In the genomic region with DNA sequence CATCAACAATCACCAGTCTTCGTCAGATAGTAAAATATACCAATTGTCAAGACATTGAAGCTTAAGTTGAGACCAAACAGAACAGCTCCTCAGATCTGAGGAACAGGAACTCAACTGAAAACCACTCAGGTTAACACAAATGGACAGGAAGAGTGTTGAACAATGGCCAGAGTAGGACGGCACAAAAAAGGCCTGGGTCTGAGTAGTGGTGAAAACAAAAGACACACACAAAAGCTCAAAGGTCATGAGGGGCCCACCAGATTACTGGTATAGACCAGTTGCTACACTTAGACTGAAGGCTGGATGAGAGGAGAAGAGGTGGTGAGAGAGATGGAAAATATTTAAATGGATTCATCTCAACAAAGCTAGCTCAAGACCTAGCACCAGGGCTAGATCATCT, we compare ENCODE assay signal across 12 mouse cellular contexts.
"Had no signal": no experiment of that assay in that cellular context is flagged by ENCODE, and none has a peak within 500 bp of the region (broad histone marks: within the 10 kb centered on the region; RNA-seq: fewer than 3 reads in every experiment).

No protein-coding gene starts in this region.

- DNase-seq: liver, embryonic 13.5 days; liver, postnatal 0 days; lung, adult 2 months; lung, postnatal 14 days; lung, postnatal 36 days; right cerebral cortex, adult 18-20 months; right cerebral cortex, postnatal 25 days; right cerebral cortex, postnatal 4 days; spleen, adult 18-20 months; thymus, adult 18-20 months; thymus, postnatal 14 days; thymus, postnatal 36 days had no signal
